Mouse (Mus musculus): ENCODE measurements around the gene Arhgap4.

GRCm38 (mm10) chrX:73930402-73931062 is 8.9 kb upstream of the Arhgap4 start, which contains the start of gene Renbp:
- TF ChIP-seq CTCF (IDR thresholded peaks at IDR 0.05; ENCODE audit: borderline replicate concordance, control insufficient read depth, extremely low read depth, insufficient read depth, low read length, poor library complexity) (no peak), POLR2A (IDR thresholded peaks at IDR 0.05; ENCODE audit: control insufficient read depth, extremely low read depth, insufficient read depth, low read length, poor library complexity) (no peak)

Data from thymus, adult 2 months (tissue).